Mouse (Mus musculus): Measurements from ENCODE around the gene Tlx2. TPM values are rescaled to one million over a fixed set of nuclear protein-coding genes. Genes with fewer than 3 reads are reported as not detected.

Gene Tlx2
- total and polyA plus RNA-seq, 3 experiments = not detected

- ATAC-seq (ENCODE audit: extremely low read depth, insufficient number of reproducible peaks, low FRiP score, poor library complexity, severe bottlenecking) = peak; percentile 61
- no peak for DNase-seq (ENCODE audit: low spot score)
- Histone ChIP-seq H3K4me1 (ENCODE audit: insufficient read depth, low read depth, low read length) (peaks cover 33% of the 10 kb centered on the region), H3K4me3 (ENCODE audit: low read depth, low read length) (peak overlapping the region; percentile 30; the same call in 1 of the 2 replicates), H3K9me3 (replicated peaks) (no peaks in the 10 kb centered on the region), H3K36me3 (replicated peaks) (no peaks in the 10 kb centered on the region), H3K27me3 (ENCODE audit: insufficient read depth, low read length) (peaks cover 32% of the 10 kb centered on the region)
- no peak for TF ChIP-seq CTCF (IDR thresholded peaks at IDR 0.05; ENCODE audit: low read depth, low read length)
- no peak for TF ChIP-seq GATA2 (IDR thresholded peaks at IDR 0.05; ENCODE audit: borderline replicate concordance, low read depth, low read length)
- TF ChIP-seq POLR2AphosphoS5 (IDR thresholded peaks at IDR 0.05; ENCODE audit: insufficient replicate concordance, low read depth, low read length) = no peak
- TF ChIP-seq GATA1 (IDR thresholded peaks at IDR 0.05; ENCODE audit: borderline replicate concordance, low read length) = no peak
- no peak for TF ChIP-seq TAL1 (conservative IDR thresholded peaks at IDR 0.05; ENCODE audit: low read depth, low read length)
These were observed 31.5 kb downstream of the Tlx2 start for GRCm38 (mm10) chr6:83038496-83039012.

GRCm38 (mm10) chr6:83037188-83037587 lies 32.9 kb downstream of the Tlx2 start:
- Histone ChIP-seq H3K4me3 (ENCODE audit: low read depth, low read length) (no peak overlapping the region), H3K36me3 (replicated peaks) (peaks cover 2% of the 10 kb centered on the region), H3K9me3 (replicated peaks) (no peaks in the 10 kb centered on the region), H3K27me3 (ENCODE audit: insufficient read depth, low read length) (peaks cover 30% of the 10 kb centered on the region), H3K4me1 (ENCODE audit: insufficient read depth, low read depth, low read length) (peaks cover 40% of the 10 kb centered on the region)
- DNase-seq (ENCODE audit: low spot score) (no peak), ATAC-seq (ENCODE audit: extremely low read depth, insufficient number of reproducible peaks, low FRiP score, poor library complexity, severe bottlenecking) (no peak)
- TF ChIP-seq TAL1 (conservative IDR thresholded peaks at IDR 0.05; ENCODE audit: low read depth, low read length) (no peak), POLR2AphosphoS5 (IDR thresholded peaks at IDR 0.05; ENCODE audit: insufficient replicate concordance, low read depth, low read length) (no peak), CTCF (IDR thresholded peaks at IDR 0.05; ENCODE audit: low read depth, low read length) (no peak), GATA2 (IDR thresholded peaks at IDR 0.05; ENCODE audit: borderline replicate concordance, low read depth, low read length) (no peak), GATA1 (IDR thresholded peaks at IDR 0.05; ENCODE audit: borderline replicate concordance, low read length) (no peak)

- Histone ChIP-seq H3K9me3 (replicated peaks) (no peaks in the 10 kb centered on the region), H3K4me3 (ENCODE audit: low read depth, low read length) (no peak overlapping the region; the same call in 1 of the 2 replicates), H3K36me3 (replicated peaks) (peaks cover 29% of the 10 kb centered on the region), H3K4me1 (ENCODE audit: insufficient read depth, low read depth, low read length) (peaks cover 66% of the 10 kb centered on the region), H3K27me3 (ENCODE audit: insufficient read depth, low read length) (peaks cover 30% of the 10 kb centered on the region)
- TF ChIP-seq CTCF (IDR thresholded peaks at IDR 0.05; ENCODE audit: low read depth, low read length) (no peak), GATA1 (IDR thresholded peaks at IDR 0.05; ENCODE audit: borderline replicate concordance, low read length) (no peak), POLR2AphosphoS5 (IDR thresholded peaks at IDR 0.05; ENCODE audit: insufficient replicate concordance, low read depth, low read length) (no peak), TAL1 (conservative IDR thresholded peaks at IDR 0.05; ENCODE audit: low read depth, low read length) (no peak), GATA2 (IDR thresholded peaks at IDR 0.05; ENCODE audit: borderline replicate concordance, low read depth, low read length) (no peak)
- DNase-seq (ENCODE audit: low spot score) = no peak
- ATAC-seq (ENCODE audit: extremely low read depth, insufficient number of reproducible peaks, low FRiP score, poor library complexity, severe bottlenecking) = no peak
These were observed 35.5 kb downstream of the Tlx2 start for GRCm38 (mm10) chr6:83034463-83035055.

GRCm38 (mm10) chr6:83033249-83034185 lies 36.6 kb downstream of the Tlx2 start, which contains the start of the genes Dok1 and Loxl3:
Gene Dok1, minus strand, starts transcription at chr6:83033471.
Gene Loxl3, plus strand, starts transcription at chr6:83034173.
- TF ChIP-seq POLR2AphosphoS5 (IDR thresholded peaks at IDR 0.05; ENCODE audit: insufficient replicate concordance, low read depth, low read length) = no peak
- no peak for TF ChIP-seq CTCF (IDR thresholded peaks at IDR 0.05; ENCODE audit: low read depth, low read length)
- TF ChIP-seq GATA1 (IDR thresholded peaks at IDR 0.05; ENCODE audit: borderline replicate concordance, low read length) = no peak
- no peak for TF ChIP-seq TAL1 (conservative IDR thresholded peaks at IDR 0.05; ENCODE audit: low read depth, low read length)
- TF ChIP-seq GATA2 (IDR thresholded peaks at IDR 0.05; ENCODE audit: borderline replicate concordance, low read depth, low read length) = no peak
- H3K9me3 ChIP-seq (replicated peaks) = no peaks in the 10 kb centered on the region
- H3K36me3 ChIP-seq (replicated peaks) = peaks cover 36% of the 10 kb centered on the region
- peaks cover 28% of the 10 kb centered on the region for H3K27me3 ChIP-seq (ENCODE audit: insufficient read depth, low read length)
- ATAC-seq (ENCODE audit: extremely low read depth, insufficient number of reproducible peaks, low FRiP score, poor library complexity, severe bottlenecking) = peak; percentile 64
- DNase-seq (ENCODE audit: low spot score) = peak; percentile 93
- H3K4me3 ChIP-seq (ENCODE audit: low read depth, low read length) = peak within 1 kb of the TSS; percentile 81
- H3K4me1 ChIP-seq (ENCODE audit: insufficient read depth, low read depth, low read length) = peaks cover 68% of the 10 kb centered on the region

GRCm38 (mm10) chr6:83032769-83033191 lies 37.3 kb downstream of the Tlx2 start:
- Histone ChIP-seq H3K9me3 (replicated peaks) (no peaks in the 10 kb centered on the region), H3K4me3 (ENCODE audit: low read depth, low read length) (peak overlapping the region; percentile 81), H3K36me3 (replicated peaks) (peaks cover 40% of the 10 kb centered on the region), H3K27me3 (ENCODE audit: insufficient read depth, low read length) (peaks cover 23% of the 10 kb centered on the region), H3K4me1 (ENCODE audit: insufficient read depth, low read depth, low read length) (peaks cover 70% of the 10 kb centered on the region)
- no peak for DNase-seq (ENCODE audit: low spot score)
- TF ChIP-seq CTCF (IDR thresholded peaks at IDR 0.05; ENCODE audit: low read depth, low read length) (no peak), POLR2AphosphoS5 (IDR thresholded peaks at IDR 0.05; ENCODE audit: insufficient replicate concordance, low read depth, low read length) (no peak), GATA1 (IDR thresholded peaks at IDR 0.05; ENCODE audit: borderline replicate concordance, low read length) (no peak), TAL1 (conservative IDR thresholded peaks at IDR 0.05; ENCODE audit: low read depth, low read length) (no peak), GATA2 (IDR thresholded peaks at IDR 0.05; ENCODE audit: borderline replicate concordance, low read depth, low read length) (no peak)
- ATAC-seq (ENCODE audit: extremely low read depth, insufficient number of reproducible peaks, low FRiP score, poor library complexity, severe bottlenecking) = peak; percentile 42; the same call in 1 of the 2 replicates
